Mouse (Mus musculus): ENCODE data around the gene Xntrpc. TPM values are rescaled to one million over a fixed set of nuclear protein-coding genes. Genes with fewer than 3 reads are reported as not detected.
A peak's percentile ranks its signal among the peaks of the same experiment; 100 is the strongest.

Gene Xntrpc
- total and polyA plus RNA-seq, 2 experiments from 2014 or later, result 0.60 to 2.1 TPM

- H3K27me3 ChIP-seq (ENCODE audit: insufficient read depth, low read length), result no peaks in the 10 kb centered on the region
- DNase-seq (ENCODE audit: low spot score) (no peak), ATAC-seq (ENCODE audit: low FRiP score) (0 out of 2 replicates have a peak, but pooled peaks have one; percentile 7)
- 83% methylated on average over 7 of the region's 7 CpGs for WGBS
- H3K9me3 ChIP-seq (ENCODE audit: low read length), result no peaks in the 10 kb centered on the region
- H3K27ac ChIP-seq (ENCODE audit: low read depth, low read length), result no peak overlapping the region
- no peak overlapping the region for H3K4me2 ChIP-seq (ENCODE audit: low read depth, low read length, poor library complexity, severe bottlenecking)
- TF ChIP-seq CTCF (IDR thresholded peaks at IDR 0.05), result peak; percentile 68
- H3K36me3 ChIP-seq (ENCODE audit: insufficient read depth, low read length), result peaks cover 53% of the 10 kb centered on the region
- H3K9ac ChIP-seq (replicated peaks; ENCODE audit: low read length, poor library complexity, severe bottlenecking), result no peak overlapping the region
- no peak overlapping the region for H3K4me3 ChIP-seq (ENCODE audit: low read depth, low read length)
- H3K4me1 ChIP-seq (ENCODE audit: insufficient read depth, low read length), result no peaks in the 10 kb centered on the region
These were observed 11.3 kb downstream of the Xntrpc start for GRCm38 (mm10) chr7:102076714-102077296.

- Histone ChIP-seq H3K4me3 (ENCODE audit: low read depth, low read length) (no peak overlapping the region), H3K27ac (ENCODE audit: low read depth, low read length) (no peak overlapping the region), H3K9me3 (ENCODE audit: low read length) (no peaks in the 10 kb centered on the region), H3K9ac (replicated peaks; ENCODE audit: low read length, poor library complexity, severe bottlenecking) (no peak overlapping the region), H3K36me3 (ENCODE audit: insufficient read depth, low read length) (peaks cover 56% of the 10 kb centered on the region), H3K4me2 (ENCODE audit: low read depth, low read length, poor library complexity, severe bottlenecking) (no peak overlapping the region), H3K4me1 (ENCODE audit: insufficient read depth, low read length) (no peaks in the 10 kb centered on the region), H3K27me3 (ENCODE audit: insufficient read depth, low read length) (no peaks in the 10 kb centered on the region)
- no peak for ATAC-seq (ENCODE audit: low FRiP score)
- DNase-seq (ENCODE audit: low spot score), result peak; percentile 52
- peak; percentile 77 for TF ChIP-seq CTCF (IDR thresholded peaks at IDR 0.05)
- 75% methylated on average over 7 of the region's 7 CpGs for WGBS
These were observed 13.0 kb downstream of the Xntrpc start for GRCm38 (mm10) chr7:102078517-102078916.

DNA sequence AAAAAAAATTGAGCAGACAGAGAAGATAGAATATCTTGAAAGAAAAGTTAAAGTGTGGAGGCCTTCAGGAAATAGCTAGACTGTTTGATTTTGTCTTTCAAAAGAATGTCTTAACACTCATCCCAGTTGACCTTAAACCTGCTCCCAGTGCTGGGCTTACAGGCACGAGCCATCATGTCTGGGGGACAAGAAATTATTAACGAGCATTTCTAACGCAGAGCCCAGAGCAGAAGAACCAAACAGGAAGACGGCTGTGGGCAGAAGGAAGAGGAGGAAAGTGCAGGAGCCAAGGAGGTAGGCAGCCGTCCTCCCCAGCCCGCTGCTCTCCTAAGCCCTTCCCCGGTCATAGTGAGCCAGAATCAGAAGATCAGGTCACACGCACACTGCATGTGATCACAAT, 14.8 kb downstream of the Xntrpc start:
- Histone ChIP-seq H3K4me3 (ENCODE audit: low read depth, low read length) (no peak overlapping the region), H3K4me1 (ENCODE audit: insufficient read depth, low read length) (no peaks in the 10 kb centered on the region), H3K27ac (ENCODE audit: low read depth, low read length) (no peak overlapping the region), H3K27me3 (ENCODE audit: insufficient read depth, low read length) (no peaks in the 10 kb centered on the region), H3K4me2 (ENCODE audit: low read depth, low read length, poor library complexity, severe bottlenecking) (no peak overlapping the region), H3K9me3 (ENCODE audit: low read length) (no peaks in the 10 kb centered on the region), H3K9ac (replicated peaks; ENCODE audit: low read length, poor library complexity, severe bottlenecking) (no peak overlapping the region), H3K36me3 (ENCODE audit: insufficient read depth, low read length) (peaks cover 63% of the 10 kb centered on the region)
- no peak for ATAC-seq (ENCODE audit: low FRiP score)
- WGBS, result 96% methylated on average over 8 of the region's 8 CpGs
- TF ChIP-seq CTCF (IDR thresholded peaks at IDR 0.05), result no peak
- no peak for DNase-seq (ENCODE audit: low spot score)

DNA sequence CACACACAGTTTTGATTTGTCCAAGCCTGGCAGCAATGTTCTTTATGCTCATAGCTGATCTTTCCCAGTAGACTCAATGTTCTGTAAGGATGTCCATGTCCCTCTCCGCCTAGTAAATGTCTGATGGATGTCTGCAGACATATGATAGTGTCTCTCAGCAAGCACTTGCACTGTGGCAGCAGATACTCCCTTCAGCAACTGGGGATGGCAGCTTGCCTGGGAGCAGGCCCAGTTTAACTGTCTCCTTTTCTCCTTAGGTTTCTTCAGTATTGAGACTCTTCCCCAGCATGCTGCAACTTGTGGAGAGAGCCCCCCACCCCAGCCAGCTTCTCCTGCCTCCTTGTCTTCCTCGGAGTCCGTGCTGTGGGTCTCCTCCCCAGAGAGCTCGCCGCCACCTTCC, 16.3 kb downstream of the Xntrpc start:
- TF ChIP-seq CTCF (IDR thresholded peaks at IDR 0.05), result no peak
- H3K4me3 ChIP-seq (ENCODE audit: low read depth, low read length), result no peak overlapping the region
- H3K9me3 ChIP-seq (ENCODE audit: low read length), result no peaks in the 10 kb centered on the region
- H3K4me2 ChIP-seq (ENCODE audit: low read depth, low read length, poor library complexity, severe bottlenecking), result no peak overlapping the region
- H3K9ac ChIP-seq (replicated peaks; ENCODE audit: low read length, poor library complexity, severe bottlenecking), result no peak overlapping the region
- no peak for ATAC-seq (ENCODE audit: low FRiP score)
- no peak overlapping the region for H3K27ac ChIP-seq (ENCODE audit: low read depth, low read length)
- no peaks in the 10 kb centered on the region for H3K27me3 ChIP-seq (ENCODE audit: insufficient read depth, low read length)
- peaks cover 57% of the 10 kb centered on the region for H3K36me3 ChIP-seq (ENCODE audit: insufficient read depth, low read length)
- no peak for DNase-seq (ENCODE audit: low spot score)
- 94% methylated on average over 5 of the region's 5 CpGs for WGBS
- no peaks in the 10 kb centered on the region for H3K4me1 ChIP-seq (ENCODE audit: insufficient read depth, low read length)

GRCm38 (mm10) chr7:102082816-102083215, 17.3 kb downstream of the Xntrpc start, which contains the start of gene Trpc2:
Gene Trpc2 (plus strand): TSS chr7:102083116.
- Histone ChIP-seq H3K4me2 (ENCODE audit: low read depth, low read length, poor library complexity, severe bottlenecking) (no peak within 1 kb of the TSS), H3K27me3 (ENCODE audit: insufficient read depth, low read length) (no peaks in the 10 kb centered on the region), H3K9me3 (ENCODE audit: low read length) (no peaks in the 10 kb centered on the region), H3K36me3 (ENCODE audit: insufficient read depth, low read length) (peaks cover 47% of the 10 kb centered on the region), H3K4me1 (ENCODE audit: insufficient read depth, low read length) (no peaks in the 10 kb centered on the region), H3K9ac (replicated peaks; ENCODE audit: low read length, poor library complexity, severe bottlenecking) (no peak within 1 kb of the TSS), H3K27ac (ENCODE audit: low read depth, low read length) (no peak within 1 kb of the TSS), H3K4me3 (ENCODE audit: low read depth, low read length) (no peak within 1 kb of the TSS)
- no peak for TF ChIP-seq CTCF (IDR thresholded peaks at IDR 0.05)
- ATAC-seq (ENCODE audit: low FRiP score) (no peak), DNase-seq (ENCODE audit: low spot score) (no peak)
- 81% methylated on average over 5 of the region's 5 CpGs for WGBS

DNA sequence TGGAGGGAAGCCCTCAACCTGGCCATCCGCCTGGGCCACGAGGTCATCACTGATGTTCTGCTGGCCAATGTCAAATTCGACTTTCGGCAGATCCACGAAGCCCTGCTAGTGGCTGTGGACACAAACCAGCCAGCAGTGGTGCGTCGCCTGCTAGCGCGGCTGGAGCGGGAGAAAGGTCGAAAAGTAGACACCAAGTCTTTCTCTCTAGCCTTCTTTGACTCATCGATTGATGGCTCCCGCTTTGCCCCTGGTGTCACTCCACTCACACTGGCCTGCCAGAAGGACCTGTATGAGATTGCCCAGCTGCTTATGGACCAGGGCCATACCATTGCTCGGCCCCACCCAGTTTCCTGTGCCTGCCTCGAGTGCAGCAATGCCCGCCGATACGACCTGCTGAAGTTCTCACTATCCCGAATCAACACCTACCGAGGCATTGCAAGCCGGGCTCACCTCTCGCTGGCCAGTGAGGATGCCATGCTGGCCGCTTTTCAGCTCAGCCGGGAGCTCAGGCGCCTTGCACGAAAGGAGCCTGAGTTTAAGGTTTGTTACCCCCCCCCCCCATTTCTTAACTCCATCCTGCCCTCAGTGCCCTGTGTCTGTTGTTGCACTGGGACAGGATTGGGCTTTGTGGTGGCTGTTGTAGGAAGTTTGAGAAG, 18.7 kb downstream of the Xntrpc start:
- TF ChIP-seq CTCF (IDR thresholded peaks at IDR 0.05), result no peak
- WGBS, result 93% methylated on average over 26 of the region's 26 CpGs
- Histone ChIP-seq H3K9me3 (ENCODE audit: low read length) (no peaks in the 10 kb centered on the region), H3K27me3 (ENCODE audit: insufficient read depth, low read length) (no peaks in the 10 kb centered on the region), H3K36me3 (ENCODE audit: insufficient read depth, low read length) (peaks cover 45% of the 10 kb centered on the region), H3K4me2 (ENCODE audit: low read depth, low read length, poor library complexity, severe bottlenecking) (no peak overlapping the region), H3K4me1 (ENCODE audit: insufficient read depth, low read length) (no peaks in the 10 kb centered on the region), H3K4me3 (ENCODE audit: low read depth, low read length) (no peak overlapping the region), H3K27ac (ENCODE audit: low read depth, low read length) (no peak overlapping the region), H3K9ac (replicated peaks; ENCODE audit: low read length, poor library complexity, severe bottlenecking) (no peak overlapping the region)
- DNase-seq (ENCODE audit: low spot score) (no peak), ATAC-seq (ENCODE audit: low FRiP score) (no peak)
